Mouse (Mus musculus) heart, postnatal 0 days (tissue): ENCODE data around the gene Atp6v1f.

Experiments
- CTCF ChIP-seq: IDR thresholded peaks from 2 replicates; pipeline ENCODE4 v1.5.1; 2016; ENCODE audit warnings: antibody characterized with exemption, control low read depth, low read depth
- EP300 ChIP-seq: IDR thresholded peaks from 2 replicates; pipeline ENCODE4 v1.6.1; 2016; ENCODE audit warnings: antibody characterized with exemption, low read depth

DNA sequence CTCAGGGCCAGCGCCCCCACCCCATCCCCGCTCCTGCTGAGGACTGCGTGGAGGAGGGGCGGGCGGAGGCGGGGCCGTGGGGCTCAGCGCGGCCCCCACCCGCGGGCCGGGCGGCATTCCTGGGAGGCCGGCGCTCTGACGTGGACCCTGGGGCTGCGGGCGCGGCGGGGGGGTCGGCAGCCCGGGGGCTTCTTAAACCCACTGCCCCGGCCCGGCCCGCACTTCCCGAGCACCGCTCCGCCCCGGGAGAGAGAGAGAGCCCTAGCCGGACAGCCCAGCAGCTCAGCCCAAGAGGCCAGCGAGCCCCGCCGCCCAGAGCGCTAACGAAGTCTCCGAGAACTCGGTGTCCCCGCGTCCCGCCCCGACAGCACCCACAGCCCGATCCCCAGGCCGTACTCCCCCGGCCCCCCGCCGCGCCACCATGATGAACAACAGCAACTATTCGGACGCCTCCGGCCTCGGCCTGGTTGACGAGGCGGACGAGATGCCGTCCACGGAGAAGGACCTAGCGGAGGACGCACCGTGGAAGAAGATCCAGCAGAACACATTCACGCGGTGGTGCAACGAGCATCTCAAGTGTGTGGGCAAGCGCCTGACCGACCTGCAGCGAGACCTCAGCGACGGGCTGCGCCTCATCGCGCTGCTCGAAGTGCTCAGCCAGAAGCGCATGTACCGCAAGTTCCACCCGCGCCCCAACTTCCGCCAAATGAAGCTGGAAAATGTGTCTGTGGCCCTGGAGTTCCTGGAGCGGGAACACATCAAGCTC lies 34.3 kb upstream of the Atp6v1f start, which contains the start of gene Flnc:
- TF ChIP-seq CTCF (no peak), EP300 (no peak)
